Mouse (Mus musculus): ENCODE measurements at regions not wholly inside any gene's neighbourhood (a gene's known extent, or its start where the extent isn't known, plus 50 kb on each side); places are given as distances from the start of the nearest gene placed in this dataset.

DNA sequence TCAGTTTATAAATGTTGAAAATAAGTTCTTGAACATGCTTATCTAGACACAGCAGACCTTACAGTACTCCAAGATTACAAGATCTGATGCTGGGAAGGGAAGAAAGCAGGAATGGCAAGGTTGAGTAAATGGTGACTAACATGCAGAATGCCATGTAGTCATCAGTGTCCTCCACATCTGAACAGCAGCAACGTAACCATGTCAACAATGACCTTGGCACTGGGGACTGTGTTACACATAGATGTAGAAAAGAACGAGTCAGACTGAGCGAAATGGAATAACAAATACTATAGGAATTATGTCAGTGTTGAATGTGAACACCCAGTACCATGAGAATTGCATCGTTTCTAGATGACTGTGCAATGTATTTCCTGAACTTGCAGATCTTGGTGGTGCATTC lies 936.5 kb upstream of the Gm7489 start:
- no peak for TF ChIP-seq POLR2A (IDR thresholded peaks at IDR 0.05; ENCODE audit: low read depth, low read length)
- no peak for TF ChIP-seq CTCF (IDR thresholded peaks at IDR 0.05; ENCODE audit: borderline replicate concordance, insufficient read depth, low read length)
- Histone ChIP-seq H3K4me1 (ENCODE audit: control insufficient read depth, insufficient read depth, low read length) (peaks cover 5% of the 10 kb centered on the region; the same call in 1 of the 2 replicates), H3K27ac (ENCODE audit: insufficient read depth, low read length) (no peak overlapping the region), H3K4me3 (ENCODE audit: insufficient read depth, low read length) (no peak overlapping the region)

GRCm38 (mm10) chr15:52953480-52953879 lies 931.2 kb upstream of the Gm7489 start:
- Histone ChIP-seq H3K27ac (ENCODE audit: insufficient read depth, low read length) (no peak overlapping the region), H3K4me3 (ENCODE audit: insufficient read depth, low read length) (no peak overlapping the region), H3K4me1 (ENCODE audit: control insufficient read depth, insufficient read depth, low read length) (peaks cover under 1% of the 10 kb centered on the region; the same call in 1 of the 2 replicates)
- no peak for TF ChIP-seq CTCF (IDR thresholded peaks at IDR 0.05; ENCODE audit: borderline replicate concordance, insufficient read depth, low read length)
- TF ChIP-seq POLR2A (IDR thresholded peaks at IDR 0.05; ENCODE audit: low read depth, low read length), result no peak

GRCm38 (mm10) chr15:52954715-52955593 lies 929.8 kb upstream of the Gm7489 start:
- H3K4me1 ChIP-seq (ENCODE audit: control insufficient read depth, insufficient read depth, low read length), result no peaks in the 10 kb centered on the region
- no peak for TF ChIP-seq POLR2A (IDR thresholded peaks at IDR 0.05; ENCODE audit: low read depth, low read length)
- TF ChIP-seq CTCF (IDR thresholded peaks at IDR 0.05; ENCODE audit: borderline replicate concordance, insufficient read depth, low read length), result no peak
- H3K27ac ChIP-seq (ENCODE audit: insufficient read depth, low read length), result no peak overlapping the region
- H3K4me3 ChIP-seq (ENCODE audit: insufficient read depth, low read length), result no peak overlapping the region

DNA sequence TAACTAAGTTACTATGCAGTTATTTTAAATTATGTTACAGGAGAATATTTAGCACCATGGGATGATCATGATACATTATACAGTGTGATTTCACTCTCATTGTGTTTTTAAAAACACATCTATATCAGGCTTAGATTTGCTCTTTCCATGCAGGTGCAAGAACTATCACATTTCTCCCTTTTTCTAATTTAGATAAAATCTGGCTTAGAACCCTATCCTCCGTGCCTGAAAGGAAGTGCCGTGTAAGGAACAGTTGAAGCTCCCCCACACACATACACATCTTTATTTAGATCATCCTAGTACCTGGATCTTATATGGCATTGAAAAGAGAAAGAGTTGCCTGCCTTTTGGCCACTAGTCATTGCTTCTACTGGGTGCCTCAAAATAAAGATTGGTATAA lies 925.0 kb upstream of the Gm7489 start:
- Histone ChIP-seq H3K4me3 (ENCODE audit: insufficient read depth, low read length) (no peak overlapping the region), H3K4me1 (ENCODE audit: control insufficient read depth, insufficient read depth, low read length) (peaks cover 3% of the 10 kb centered on the region), H3K27ac (ENCODE audit: insufficient read depth, low read length) (no peak overlapping the region)
- TF ChIP-seq CTCF (IDR thresholded peaks at IDR 0.05; ENCODE audit: borderline replicate concordance, insufficient read depth, low read length) (no peak), POLR2A (IDR thresholded peaks at IDR 0.05; ENCODE audit: low read depth, low read length) (no peak)

DNA sequence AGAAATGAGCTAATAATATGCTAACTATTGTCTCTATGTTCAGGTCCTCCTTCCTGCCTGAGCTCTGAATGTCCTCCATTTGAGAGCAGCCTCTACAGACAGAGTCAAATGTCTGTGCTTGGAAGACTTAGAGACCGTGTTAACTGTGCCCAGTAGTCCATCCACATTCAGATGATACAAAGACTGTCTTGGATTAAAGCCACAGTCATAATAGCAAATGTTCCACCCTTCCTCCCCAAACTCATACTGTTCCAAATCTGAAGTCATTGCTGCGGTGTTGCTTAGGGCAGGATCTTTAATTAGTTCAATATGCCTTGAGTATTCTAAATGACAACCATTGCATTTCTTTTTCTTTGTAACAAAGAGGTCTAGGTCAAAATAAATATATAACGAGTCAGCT lies 923.2 kb upstream of the Gm7489 start:
- H3K4me1 ChIP-seq (ENCODE audit: control insufficient read depth, insufficient read depth, low read length), result peaks cover 3% of the 10 kb centered on the region
- no peak overlapping the region for H3K4me3 ChIP-seq (ENCODE audit: insufficient read depth, low read length)
- H3K27ac ChIP-seq (ENCODE audit: insufficient read depth, low read length), result peak overlapping the region; percentile 78
- TF ChIP-seq CTCF (IDR thresholded peaks at IDR 0.05; ENCODE audit: borderline replicate concordance, insufficient read depth, low read length), result no peak

DNA sequence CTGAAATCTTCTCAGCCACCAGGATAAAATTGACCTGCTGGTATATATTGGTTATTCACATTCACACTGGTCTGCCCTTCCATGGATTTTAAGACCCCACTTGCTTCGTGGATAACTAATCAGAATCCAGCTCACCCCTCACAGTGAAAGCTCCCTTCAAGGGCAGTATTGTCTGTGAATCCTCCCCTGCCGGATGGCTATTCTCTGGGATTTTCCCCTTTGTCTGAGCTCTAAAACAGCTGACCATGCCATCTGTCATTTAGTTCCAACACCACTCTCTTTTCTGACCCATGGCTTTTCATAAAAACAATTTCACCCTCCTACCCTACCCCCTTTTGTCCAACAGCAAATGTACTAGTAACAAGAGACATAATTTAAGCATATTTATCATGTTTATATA lies 920.8 kb upstream of the Gm7489 start:
- no peak for TF ChIP-seq CTCF (IDR thresholded peaks at IDR 0.05; ENCODE audit: borderline replicate concordance, insufficient read depth, low read length)
- no peak for TF ChIP-seq POLR2A (IDR thresholded peaks at IDR 0.05; ENCODE audit: low read depth, low read length)
- Histone ChIP-seq H3K4me1 (ENCODE audit: control insufficient read depth, insufficient read depth, low read length) (peaks cover 3% of the 10 kb centered on the region), H3K27ac (ENCODE audit: insufficient read depth, low read length) (no peak overlapping the region), H3K4me3 (ENCODE audit: insufficient read depth, low read length) (no peak overlapping the region)

GRCm38 (mm10) chr15:52964403-52964802 lies 920.3 kb upstream of the Gm7489 start:
- TF ChIP-seq CTCF (IDR thresholded peaks at IDR 0.05; ENCODE audit: borderline replicate concordance, insufficient read depth, low read length) (no peak), POLR2A (IDR thresholded peaks at IDR 0.05; ENCODE audit: low read depth, low read length) (no peak)
- no peak overlapping the region for H3K27ac ChIP-seq (ENCODE audit: insufficient read depth, low read length)
- no peak overlapping the region for H3K4me3 ChIP-seq (ENCODE audit: insufficient read depth, low read length)
- H3K4me1 ChIP-seq (ENCODE audit: control insufficient read depth, insufficient read depth, low read length), result peaks cover 3% of the 10 kb centered on the region

- Histone ChIP-seq H3K4me3 (ENCODE audit: insufficient read depth, low read length) (no peak overlapping the region), H3K4me1 (ENCODE audit: control insufficient read depth, insufficient read depth, low read length) (no peaks in the 10 kb centered on the region), H3K27ac (ENCODE audit: insufficient read depth, low read length) (no peak overlapping the region)
- TF ChIP-seq CTCF (IDR thresholded peaks at IDR 0.05; ENCODE audit: borderline replicate concordance, insufficient read depth, low read length), result no peak
Measured at GRCm38 (mm10) chr15:52967801-52968235, 916.9 kb upstream of the Gm7489 start.

DNA sequence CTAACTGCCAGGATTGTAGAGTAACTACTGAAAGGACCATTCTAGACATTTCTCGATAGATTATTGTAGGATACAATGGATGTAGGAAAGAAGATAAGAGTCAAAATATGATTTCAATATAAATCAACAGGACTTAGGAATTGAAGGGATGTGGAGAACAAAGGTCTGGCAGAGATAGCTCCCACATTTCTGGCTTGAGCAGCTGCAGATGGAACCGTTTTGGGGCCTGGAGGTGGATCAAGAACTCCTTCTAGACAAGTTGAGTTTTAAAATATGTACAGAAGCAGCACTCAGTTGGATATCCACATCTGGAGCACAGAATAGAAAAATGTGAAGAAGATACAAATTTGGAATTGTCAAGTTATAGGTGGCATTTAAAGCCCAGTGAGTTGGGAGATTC lies 901.9 kb upstream of the Gm7489 start:
- Histone ChIP-seq H3K27ac (ENCODE audit: insufficient read depth, low read length) (no peak overlapping the region), H3K4me1 (ENCODE audit: control insufficient read depth, insufficient read depth, low read length) (no peaks in the 10 kb centered on the region), H3K4me3 (ENCODE audit: insufficient read depth, low read length) (no peak overlapping the region)
- no peak for TF ChIP-seq POLR2A (IDR thresholded peaks at IDR 0.05; ENCODE audit: low read depth, low read length)
- no peak for TF ChIP-seq CTCF (IDR thresholded peaks at IDR 0.05; ENCODE audit: borderline replicate concordance, insufficient read depth, low read length)

GRCm38 (mm10) chr15:52990580-52990979 lies 894.1 kb upstream of the Gm7489 start:
- TF ChIP-seq CTCF (IDR thresholded peaks at IDR 0.05; ENCODE audit: borderline replicate concordance, insufficient read depth, low read length), result no peak
- no peak overlapping the region for H3K27ac ChIP-seq (ENCODE audit: insufficient read depth, low read length)
- H3K4me1 ChIP-seq (ENCODE audit: control insufficient read depth, insufficient read depth, low read length), result peaks cover 3% of the 10 kb centered on the region; the same call in 1 of the 2 replicates
- no peak overlapping the region for H3K4me3 ChIP-seq (ENCODE audit: insufficient read depth, low read length)
